Mouse (Mus musculus) cerebellum, postnatal 36 days (tissue): ENCODE measurements around the gene Inha.
A peak's percentile ranks its signal among the peaks of the same experiment; 100 is the strongest.

Experiments
- DNase-seq, 2 experiments: peaks; one replicate each; pipeline ENCODE4 v3.0.0; 2021 to 2022; ENCODE audit warnings: mixed read lengths in 2 of 2

The Inha gene

DNA sequence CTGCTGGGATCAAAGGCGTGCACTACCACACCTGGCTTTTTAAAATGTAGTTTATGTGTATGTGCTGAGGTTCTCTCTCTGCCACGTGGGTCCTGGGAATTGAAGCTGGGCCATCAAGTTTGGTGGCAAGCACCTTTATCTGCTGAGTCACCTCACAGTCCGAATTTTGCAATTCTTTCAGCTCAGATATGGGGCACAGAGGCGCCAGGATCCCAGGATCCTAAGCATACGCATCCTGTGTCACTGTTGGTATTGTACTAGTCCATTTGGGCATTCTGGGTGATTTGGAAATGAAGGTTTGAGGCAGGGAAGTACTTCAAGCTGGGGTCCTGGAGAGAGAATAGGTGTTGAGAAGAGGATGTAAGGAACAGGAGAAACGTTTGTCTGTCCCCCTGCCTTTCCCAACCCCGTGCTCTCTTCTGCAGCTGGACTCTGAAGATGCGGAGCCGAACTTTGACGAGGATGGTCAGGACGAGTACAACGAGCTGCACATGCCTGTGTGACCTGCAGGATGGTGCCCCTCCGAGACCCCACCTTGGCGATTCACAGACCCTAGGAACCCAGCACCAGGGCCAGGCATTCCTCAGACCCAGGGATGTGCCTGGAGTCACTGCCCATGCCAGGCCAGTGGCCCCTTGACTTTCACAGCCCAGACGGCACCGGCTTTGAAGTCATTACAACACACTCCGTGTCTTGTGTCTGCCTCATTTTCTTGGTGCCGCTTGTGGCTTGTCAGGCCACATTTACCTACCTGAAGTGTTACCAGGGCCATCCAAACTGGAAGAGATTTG is 51.7 kb downstream of the Inha start:
- DNase-seq = no peak

DNA sequence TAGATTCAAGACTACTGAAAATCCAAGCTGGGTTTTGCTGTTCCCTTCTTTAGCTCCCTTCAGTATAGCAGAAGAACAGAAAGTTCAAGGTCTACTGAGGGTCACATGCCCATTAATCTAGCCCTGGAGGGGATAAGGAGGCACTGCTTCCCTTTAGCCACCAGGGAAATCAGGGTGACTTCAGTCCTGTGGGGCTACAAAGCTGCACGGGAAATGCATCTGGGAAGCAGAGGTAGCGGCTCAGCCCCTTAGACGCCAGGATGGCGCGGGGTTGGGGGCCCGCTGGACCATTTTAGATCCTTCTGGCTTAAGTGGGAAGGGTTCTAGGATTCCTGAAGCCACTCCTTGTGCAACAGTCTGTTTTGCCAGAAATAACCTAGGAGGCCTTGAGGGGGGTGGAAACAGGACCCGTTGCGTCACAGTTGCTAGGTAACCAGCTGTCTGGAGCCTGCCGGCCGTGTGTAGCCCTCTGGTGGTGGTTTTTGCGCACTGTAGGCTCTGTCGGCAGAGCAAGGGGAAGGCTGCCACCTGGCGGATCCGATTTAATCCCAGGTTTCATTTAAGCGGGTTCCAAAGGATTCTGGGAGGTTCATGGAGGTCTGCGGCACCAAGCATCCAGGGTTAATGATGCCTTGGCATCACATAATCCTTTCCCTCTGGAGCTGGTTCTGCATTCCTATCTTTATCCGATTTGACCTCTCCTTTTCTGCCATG is 52.5 kb downstream of the Inha start:
- peak; percentile 95 to 98 for DNase-seq
